Mouse (Mus musculus): ENCODE data around the gene Fezf2. TPM values are rescaled to one million over a fixed set of nuclear protein-coding genes. Genes with fewer than 3 reads are reported as not detected.

Fezf2 gene
- total RNA-seq, 4 experiments from 2014 or later = 36.7 to 51.9 (median 45.3) TPM

- DNase-seq (ENCODE audit: low spot score in 2 of 2) = no peak
Observed at GRCm38 (mm10) chr14:12343451-12343941, 4.5 kb downstream of the Fezf2 start.

- DNase-seq (ENCODE audit: low spot score in 2 of 2) = no peak
Observed at GRCm38 (mm10) chr14:12342458-12343131, 5.4 kb downstream of the Fezf2 start.

GRCm38 (mm10) chr14:12341789-12342457, 6.1 kb downstream of the Fezf2 start:
- DNase-seq (ENCODE audit: low spot score in 2 of 2) = no peak

- peak in 1 of 2 experiments; percentile 45 for DNase-seq (ENCODE audit: low spot score in 2 of 2)
Observed at GRCm38 (mm10) chr14:12341075-12341788, 6.8 kb downstream of the Fezf2 start.

GRCm38 (mm10) chr14:12340238-12341074, 7.5 kb downstream of the Fezf2 start:
- DNase-seq (ENCODE audit: low spot score in 2 of 2) = peak in 1 of 2 experiments; percentile 25

GRCm38 (mm10) chr14:12338811-12339565, 9.0 kb downstream of the Fezf2 start:
- DNase-seq (ENCODE audit: low spot score in 2 of 2) = no peak

- peak; percentile 56 to 65 for DNase-seq (ENCODE audit: low spot score in 2 of 2)
Observed at GRCm38 (mm10) chr14:12337998-12338809, 9.8 kb downstream of the Fezf2 start.

- peak; percentile 39 to 48 for DNase-seq (ENCODE audit: low spot score in 2 of 2)
Observed at GRCm38 (mm10) chr14:12337421-12337997, 10.5 kb downstream of the Fezf2 start.

- no peak for DNase-seq (ENCODE audit: low spot score in 2 of 2)
Observed at GRCm38 (mm10) chr14:12334925-12335324, 13.1 kb downstream of the Fezf2 start.

GRCm38 (mm10) chr14:12333622-12334021, 14.4 kb downstream of the Fezf2 start:
- DNase-seq (ENCODE audit: low spot score in 2 of 2) = no peak

GRCm38 (mm10) chr14:12303106-12303505, 44.9 kb downstream of the Fezf2 start:
- no peak for DNase-seq (ENCODE audit: low spot score in 2 of 2)

GRCm38 (mm10) chr14:12300677-12301076, 47.3 kb downstream of the Fezf2 start:
- DNase-seq (ENCODE audit: low spot score in 2 of 2) = no peak

GRCm38 (mm10) chr14:12300275-12300674, 47.7 kb downstream of the Fezf2 start:
- DNase-seq (ENCODE audit: low spot score in 2 of 2) = no peak

GRCm38 (mm10) chr14:12299654-12300053, 48.3 kb downstream of the Fezf2 start:
- DNase-seq (ENCODE audit: low spot score in 2 of 2) = no peak

- DNase-seq (ENCODE audit: low spot score in 2 of 2) = no peak
Observed at GRCm38 (mm10) chr14:12299171-12299570, 48.8 kb downstream of the Fezf2 start.

- peak; percentile 70 to 75 for DNase-seq (ENCODE audit: low spot score in 2 of 2)
Observed at GRCm38 (mm10) chr14:12296391-12296790, 51.6 kb downstream of the Fezf2 start.
